In genomic region chr6:46502786-46503185, GRCm38 (mm10) we compare ENCODE assay signal across 23 mouse cellular contexts.
DNase-seq lines count a peak whose midpoint lies in the region; ATAC-seq and TF ChIP-seq lines count a peak whose summit lies in the region.
"Had no signal": no experiment of that assay in that cellular context is flagged by ENCODE, and none has a peak within 500 bp of the region (broad histone marks: within the 10 kb centered on the region; RNA-seq: fewer than 3 reads in every experiment).

No protein-coding gene starts in this region.

- DNase-seq in hindbrain, postnatal 0 days (ENCODE audit: low spot score), result peak; percentile 16
- DNase-seq in hindbrain, embryonic 11.5 days (ENCODE audit: low spot score), result no peak
- DNase-seq in embryo, embryonic 10.5 days (ENCODE audit: low spot score), result peak; percentile 33
- DNase-seq in embryonic facial prominence, embryonic 11.5 days (ENCODE audit: low spot score), result peak; percentile 73
- peak; percentile 22 for DNase-seq in mesoderm, embryonic 11.5 days (ENCODE audit: low read depth, low spot score)
- no peak for DNase-seq in layer of hippocampus, adult 2 months (ENCODE audit: low spot score in 2 of 2)
- DNase-seq in ovary, postnatal 36 days (ENCODE audit: low spot score), result no peak
- DNase-seq: heart, adult 11 months; layer of hippocampus, postnatal 36 days; liver, embryonic 13.5 days; lung, postnatal 4 days; right cerebral cortex, postnatal 25 days; thymus, adult 18-20 months; thymus, postnatal 4 days had no signal

- H3K27ac ChIP-seq in hindbrain, postnatal 0 days, result no peak overlapping the region
- no peak overlapping the region for H3K27ac ChIP-seq in hindbrain, embryonic 11.5 days (ENCODE audit: low read depth, low read length)
- no peak overlapping the region for H3K27ac ChIP-seq in embryonic facial prominence, embryonic 11.5 days (replicated peaks; ENCODE audit: low read depth, low read length)
- H3K27ac ChIP-seq in layer of hippocampus, adult 2 months, result no peak overlapping the region
- H3K27ac ChIP-seq: forebrain, embryonic 12.5 days; hindbrain, embryonic 14.5 days; kidney, embryonic 15.5 days; limb, embryonic 12.5 days; liver, embryonic 13.5 days; lung, embryonic 15.5 days; midbrain, embryonic 12.5 days; stomach, embryonic 15.5 days had no signal

- H3K36me3 ChIP-seq in hindbrain, postnatal 0 days (ENCODE audit: insufficient read depth, low read length), result no peaks in the 10 kb centered on the region
- no peaks in the 10 kb centered on the region for H3K36me3 ChIP-seq in hindbrain, embryonic 11.5 days (ENCODE audit: control insufficient read depth, insufficient read depth, low read length)
- no peaks in the 10 kb centered on the region for H3K36me3 ChIP-seq in embryonic facial prominence, embryonic 11.5 days (replicated peaks; ENCODE audit: control insufficient read depth, insufficient read depth, low read depth, low read length)
- H3K36me3 ChIP-seq: forebrain, embryonic 12.5 days; heart, embryonic 12.5 days; kidney, embryonic 15.5 days; limb, embryonic 12.5 days; liver, embryonic 13.5 days; lung, embryonic 15.5 days; midbrain, embryonic 12.5 days; stomach, embryonic 15.5 days had no signal

- TF ChIP-seq CTCF in hindbrain, postnatal 0 days (IDR thresholded peaks at IDR 0.05; ENCODE audit: low read depth), result no peak
- TF ChIP-seq CTCF in layer of hippocampus, adult 2 months (conservative IDR thresholded peaks at IDR 0.05), result no peak

- H3K4me1 ChIP-seq in hindbrain, postnatal 0 days (ENCODE audit: insufficient read depth, low read length), result no peaks in the 10 kb centered on the region; the same call in 1 of the 2 replicates
- no peaks in the 10 kb centered on the region for H3K4me1 ChIP-seq in hindbrain, embryonic 11.5 days (replicated peaks; ENCODE audit: control insufficient read depth, insufficient read depth, low read length)
- no peaks in the 10 kb centered on the region for H3K4me1 ChIP-seq in embryonic facial prominence, embryonic 11.5 days (ENCODE audit: control insufficient read depth, insufficient read depth, low read length)
- H3K4me1 ChIP-seq: forebrain, embryonic 12.5 days; heart, embryonic 12.5 days; kidney, embryonic 15.5 days; liver, embryonic 13.5 days; lung, embryonic 15.5 days; midbrain, embryonic 12.5 days; stomach, embryonic 15.5 days had no signal

- 50% methylated on average over 1 of the region's 1 CpGs for WGBS in hindbrain, postnatal 0 days
- 65% methylated on average over 1 of the region's 1 CpGs for WGBS in hindbrain, embryonic 11.5 days
- WGBS in embryonic facial prominence, embryonic 11.5 days, result 25% methylated on average over 1 of the region's 1 CpGs

- no peak for ATAC-seq in hindbrain, postnatal 0 days
- no peak for ATAC-seq in hindbrain, embryonic 11.5 days (ENCODE audit: low FRiP score)
- no peak for ATAC-seq in embryonic facial prominence, embryonic 11.5 days (replicated peaks; ENCODE audit: insufficient number of reproducible peaks, low FRiP score, low TSS enrichment, low read depth)
- ATAC-seq: intestine, embryonic 16.5 days had no signal

- no peaks in the 10 kb centered on the region for H3K9me3 ChIP-seq in hindbrain, postnatal 0 days (ENCODE audit: low read length)
- no peaks in the 10 kb centered on the region for H3K9me3 ChIP-seq in hindbrain, embryonic 11.5 days (ENCODE audit: control insufficient read depth, low read length)
- no peaks in the 10 kb centered on the region for H3K9me3 ChIP-seq in embryonic facial prominence, embryonic 11.5 days (replicated peaks; ENCODE audit: control insufficient read depth, low read length)
- H3K9me3 ChIP-seq: forebrain, embryonic 12.5 days; heart, embryonic 12.5 days; kidney, embryonic 15.5 days; limb, embryonic 12.5 days; liver, embryonic 13.5 days; lung, embryonic 15.5 days; midbrain, embryonic 12.5 days; stomach, embryonic 15.5 days had no signal

- no peak overlapping the region for H3K4me3 ChIP-seq in hindbrain, postnatal 0 days (ENCODE audit: low read length)
- no peak overlapping the region for H3K4me3 ChIP-seq in hindbrain, embryonic 11.5 days (ENCODE audit: low read depth, low read length)
- H3K4me3 ChIP-seq in embryonic facial prominence, embryonic 11.5 days (ENCODE audit: low read depth, low read length), result no peak overlapping the region
- H3K4me3 ChIP-seq in layer of hippocampus, adult 2 months, result no peak overlapping the region
- H3K4me3 ChIP-seq: forebrain, embryonic 12.5 days; heart, embryonic 12.5 days; kidney, embryonic 15.5 days; limb, embryonic 12.5 days; liver, embryonic 13.5 days; lung, embryonic 15.5 days; midbrain, embryonic 12.5 days; stomach, embryonic 15.5 days had no signal

- no peak overlapping the region for H3K9ac ChIP-seq in hindbrain, postnatal 0 days (replicated peaks; ENCODE audit: low read length)
- H3K9ac ChIP-seq in hindbrain, embryonic 11.5 days (ENCODE audit: low read depth, low read length), result no peak overlapping the region
- H3K9ac ChIP-seq in embryonic facial prominence, embryonic 11.5 days (replicated peaks; ENCODE audit: low read length), result no peak overlapping the region
- H3K9ac ChIP-seq: forebrain, embryonic 12.5 days; heart, embryonic 12.5 days; hindbrain, embryonic 14.5 days; kidney, embryonic 15.5 days; limb, embryonic 12.5 days; liver, embryonic 13.5 days; lung, embryonic 15.5 days; midbrain, embryonic 12.5 days; stomach, embryonic 15.5 days had no signal

- H3K4me2 ChIP-seq in hindbrain, postnatal 0 days (ENCODE audit: low read depth, low read length), result no peak overlapping the region
- no peak overlapping the region for H3K4me2 ChIP-seq in hindbrain, embryonic 11.5 days (replicated peaks; ENCODE audit: low read depth, low read length)
- no peak overlapping the region for H3K4me2 ChIP-seq in embryonic facial prominence, embryonic 11.5 days (ENCODE audit: low read depth, low read length)
- H3K4me2 ChIP-seq: forebrain, embryonic 12.5 days; heart, embryonic 12.5 days; hindbrain, embryonic 14.5 days; kidney, embryonic 15.5 days; limb, embryonic 12.5 days; liver, embryonic 13.5 days; lung, embryonic 15.5 days; midbrain, embryonic 12.5 days; stomach, embryonic 15.5 days had no signal

- no peaks in the 10 kb centered on the region for H3K27me3 ChIP-seq in hindbrain, postnatal 0 days (ENCODE audit: insufficient read depth, low read length)
- no peaks in the 10 kb centered on the region for H3K27me3 ChIP-seq in hindbrain, embryonic 11.5 days (ENCODE audit: control insufficient read depth, insufficient read depth, low read length)
- H3K27me3 ChIP-seq in embryonic facial prominence, embryonic 11.5 days (ENCODE audit: control insufficient read depth, insufficient read depth, low read length), result no peaks in the 10 kb centered on the region
- H3K27me3 ChIP-seq: forebrain, embryonic 12.5 days; heart, embryonic 12.5 days; kidney, embryonic 15.5 days; liver, embryonic 13.5 days; lung, embryonic 15.5 days; midbrain, embryonic 12.5 days; stomach, embryonic 15.5 days had no signal

Comparison
In these comparisons a context has a peak if more than half of its experiments do, and no peak if none do; other contexts are left out.
1. DNase-seq: peak in hindbrain, postnatal 0 days (single experiment), embryo, embryonic 10.5 days (single experiment), embryonic facial prominence, embryonic 11.5 days (single experiment) and mesoderm, embryonic 11.5 days (single experiment); none in hindbrain, embryonic 11.5 days (single experiment), layer of hippocampus, adult 2 months (0 of 2) and ovary, postnatal 36 days (single experiment).